Mouse (Mus musculus) lung, postnatal 14 days (tissue): ENCODE measurements around the gene Olfr729.

ENCODE experiments used
- DNase-seq: peaks from one replicate; pipeline ENCODE4 v3.0.0; 2021

Gene Olfr729

DNA sequence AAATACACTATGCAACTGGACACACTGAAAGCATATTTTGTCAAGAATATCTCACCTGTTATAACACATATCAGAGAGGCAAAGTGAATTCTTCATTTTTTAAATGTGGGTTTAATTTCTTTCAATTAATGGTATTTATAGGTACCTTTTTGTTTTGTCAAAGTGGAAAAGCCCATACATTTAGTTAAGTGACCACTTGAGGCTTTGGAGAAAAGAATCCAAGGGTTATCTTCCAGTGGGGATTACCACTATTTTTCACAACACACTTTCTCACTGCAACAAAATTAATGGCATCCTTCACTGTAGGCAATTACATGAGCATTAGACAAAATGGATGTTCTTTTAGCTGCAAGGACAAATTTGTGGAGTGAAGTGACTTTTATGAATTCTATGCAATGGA, at the start of gene Olfr729:
Gene Olfr729, minus strand, starts transcription at position 101 of the 400 bp plus-strand sequence.
- DNase-seq, result no peak

- DNase-seq, result no peak
These were observed 35.4 kb upstream of the Olfr729 start, which contains the start of gene Olfr730 for GRCm38 (mm10) chr14:50188098-50188497. Gene Olfr730, minus strand, starts transcription at chr14:50188198.

GRCm38 (mm10) chr14:50142580-50142979, 10.1 kb downstream of the Olfr729 start, which contains the start of gene Olfr728:
Gene Olfr728, minus strand, starts transcription at chr14:50142680.
- DNase-seq, result no peak

DNA sequence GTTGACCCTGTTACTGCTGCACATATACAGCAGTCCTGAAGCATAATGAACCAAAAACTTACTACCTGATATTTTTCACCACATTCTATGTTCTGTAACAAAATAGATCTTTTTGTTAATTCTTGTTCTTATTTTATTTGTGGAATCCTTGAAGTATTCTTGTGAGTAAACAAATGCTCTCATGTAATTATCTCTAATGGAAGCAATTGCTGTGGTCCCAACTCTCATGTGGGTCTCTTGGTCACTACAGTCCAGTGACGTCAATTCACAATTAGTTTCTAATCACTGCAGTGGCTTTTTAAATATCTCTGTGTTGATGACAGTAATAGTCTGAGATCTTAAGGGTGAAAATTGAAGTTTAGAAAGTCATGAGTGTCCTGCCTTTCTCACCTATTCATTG, 29.8 kb downstream of the Olfr729 start, which contains the start of gene Olfr727:
Gene Olfr727, plus strand, starts transcription at position 301 of the 400 bp plus-strand sequence.
- DNase-seq, result no peak
